Mouse (Mus musculus) midbrain, embryonic 13.5 days (tissue): ENCODE data around the gene Amigo2. TPM values are rescaled to one million over a fixed set of nuclear protein-coding genes. Genes with fewer than 3 reads are reported as not detected.

Experiments used
- ATAC-seq: fragments of 200-750 bp; cut with Nextera tagmentation; 2 replicates; pipeline ENCODE4 v1.8.0; 2017; ENCODE audit warnings: mild to moderate bottlenecking, moderate TSS enrichment, moderate library complexity
- H3K27ac ChIP-seq: fragments of 300-500 bp; sonication (generic); 2 replicates; pipeline ENCODE4 v1.5.1; 2015; ENCODE audit warnings: inconsistent platforms, mild to moderate bottlenecking, moderate library complexity
- H3K27me3 ChIP-seq: fragments of 300-500 bp; sonication (generic); 2 replicates; pipeline ENCODE4 v1.6.1; 2015; ENCODE audit warnings: mild to moderate bottlenecking, inconsistent platforms
- H3K36me3 ChIP-seq: fragments of 300-500 bp; sonication (generic); 2 replicates; pipeline ENCODE4 v1.6.1; 2015; ENCODE audit warnings: mild to moderate bottlenecking, inconsistent platforms
- H3K4me1 ChIP-seq: fragments of 300-500 bp; sonication (generic); replicated peaks from 2 replicates; pipeline ENCODE4 v1.6.1; 2015; ENCODE audit warnings: inconsistent platforms
- H3K4me2 ChIP-seq: fragments of 300-500 bp; sonication (generic); replicated peaks from 2 replicates; pipeline ENCODE4 v1.6.1; 2015; ENCODE audit warnings: moderate library complexity, mild to moderate bottlenecking, inconsistent platforms
- H3K4me3 ChIP-seq: fragments of 300-500 bp; sonication (generic); replicated peaks from 2 replicates; pipeline ENCODE4 v1.5.1; 2015; ENCODE audit warnings: mild to moderate bottlenecking, inconsistent platforms
- H3K9ac ChIP-seq: fragments of 300-500 bp; sonication (generic); replicated peaks from 2 replicates; pipeline ENCODE4 v1.6.1; 2015; ENCODE audit warnings: mild to moderate bottlenecking, inconsistent platforms
- H3K9me3 ChIP-seq: fragments of 300-500 bp; sonication (generic); 2 replicates; pipeline ENCODE4 v1.6.1; 2016; ENCODE audit warnings: mild to moderate bottlenecking, inconsistent platforms
- WGBS: fragments of 180-500 bp; shearing (Covaris S2); methylation state at CpG from one replicate; pipeline ENCODE4 v1.1.7; 2015; 5-methylcytosine and 5-hydroxymethylcytosine counted together
- polyA plus RNA-seq: library from polyadenylated mRNA; unstranded; fragments of >200 nt; fragmentation: Nextera tagmentation; extraction: Ambion mirVana; gene quantifications from 2 replicates; pipeline ENCODE4 v1.2.1, GENCODE M21; 2015

Gene Amigo2
- polyA plus RNA-seq, 1 experiment from 2014 or later, result 8.2 TPM

- Histone ChIP-seq H3K27me3 (no peaks in the 10 kb centered on the region), H3K4me2 (no peak overlapping the region), H3K9me3 (no peaks in the 10 kb centered on the region), H3K9ac (no peak overlapping the region), H3K4me1 (peaks cover 36% of the 10 kb centered on the region), H3K27ac (no peak overlapping the region), H3K4me3 (no peak overlapping the region), H3K36me3 (no peaks in the 10 kb centered on the region)
- WGBS, result 74% methylated on average over 9 of the region's 9 CpGs
- ATAC-seq, result no peak
Observed at GRCm38 (mm10) chr15:97280776-97281175, 33.7 kb upstream of the Amigo2 start.

GRCm38 (mm10) chr15:97280131-97280530 lies 33.0 kb upstream of the Amigo2 start:
- Histone ChIP-seq H3K4me2 (no peak overlapping the region), H3K27ac (no peak overlapping the region), H3K36me3 (no peaks in the 10 kb centered on the region), H3K4me3 (no peak overlapping the region), H3K4me1 (peaks cover 42% of the 10 kb centered on the region), H3K9me3 (no peaks in the 10 kb centered on the region), H3K27me3 (no peaks in the 10 kb centered on the region), H3K9ac (no peak overlapping the region)
- no peak for ATAC-seq
- 88% methylated on average over 8 of the region's 8 CpGs for WGBS

GRCm38 (mm10) chr15:97278340-97278948 lies 31.4 kb upstream of the Amigo2 start:
- ATAC-seq, result no peak
- Histone ChIP-seq H3K27ac (no peak overlapping the region), H3K4me1 (peaks cover 42% of the 10 kb centered on the region), H3K27me3 (no peaks in the 10 kb centered on the region), H3K36me3 (no peaks in the 10 kb centered on the region), H3K4me2 (no peak overlapping the region), H3K9me3 (no peaks in the 10 kb centered on the region), H3K4me3 (no peak overlapping the region), H3K9ac (no peak overlapping the region)
- WGBS, result 86% methylated on average over 9 of the region's 9 CpGs

GRCm38 (mm10) chr15:97277328-97277727 lies 30.2 kb upstream of the Amigo2 start:
- Histone ChIP-seq H3K36me3 (no peaks in the 10 kb centered on the region), H3K27ac (peak overlapping the region; percentile 22; the same call in 1 of the 2 replicates), H3K4me2 (no peak overlapping the region), H3K9ac (no peak overlapping the region), H3K27me3 (no peaks in the 10 kb centered on the region), H3K9me3 (no peaks in the 10 kb centered on the region), H3K4me3 (no peak overlapping the region), H3K4me1 (peaks cover 32% of the 10 kb centered on the region)
- ATAC-seq, result 0 out of 2 replicates have a peak, but pooled peaks have one; percentile 5
- 60% methylated on average over 10 of the region's 10 CpGs for WGBS

- H3K4me3 ChIP-seq, result no peak overlapping the region
- H3K4me1 ChIP-seq, result peaks cover 28% of the 10 kb centered on the region
- H3K27me3 ChIP-seq, result no peaks in the 10 kb centered on the region
- H3K4me2 ChIP-seq, result 0 out of 2 replicates have a peak overlapping the region, but pooled peaks have one; percentile 13
- H3K36me3 ChIP-seq, result no peaks in the 10 kb centered on the region
- no peaks in the 10 kb centered on the region for H3K9me3 ChIP-seq
- H3K27ac ChIP-seq, result peak overlapping the region; percentile 55
- no peak overlapping the region for H3K9ac ChIP-seq
- ATAC-seq, result peak; percentile 77
- WGBS, result 50% methylated on average over 20 of the region's 20 CpGs
Observed at GRCm38 (mm10) chr15:97276660-97277153, 29.6 kb upstream of the Amigo2 start.

GRCm38 (mm10) chr15:97275626-97276395 lies 28.7 kb upstream of the Amigo2 start:
- Histone ChIP-seq H3K4me3 (no peak overlapping the region), H3K9me3 (no peaks in the 10 kb centered on the region), H3K36me3 (no peaks in the 10 kb centered on the region), H3K9ac (no peak overlapping the region), H3K4me2 (no peak overlapping the region), H3K27me3 (no peaks in the 10 kb centered on the region), H3K27ac (no peak overlapping the region), H3K4me1 (peaks cover 28% of the 10 kb centered on the region)
- 85% methylated on average over 12 of the region's 12 CpGs for WGBS
- no peak for ATAC-seq

GRCm38 (mm10) chr15:97272831-97273230 lies 25.7 kb upstream of the Amigo2 start:
- Histone ChIP-seq H3K4me1 (peaks cover 26% of the 10 kb centered on the region), H3K4me3 (no peak overlapping the region), H3K36me3 (no peaks in the 10 kb centered on the region), H3K9me3 (no peaks in the 10 kb centered on the region), H3K9ac (no peak overlapping the region), H3K27ac (no peak overlapping the region), H3K4me2 (no peak overlapping the region), H3K27me3 (no peaks in the 10 kb centered on the region)
- WGBS, result 70% methylated on average over 3 of the region's 3 CpGs
- no peak for ATAC-seq

GRCm38 (mm10) chr15:97271985-97272697 lies 25.1 kb upstream of the Amigo2 start:
- H3K27me3 ChIP-seq, result no peaks in the 10 kb centered on the region
- H3K9ac ChIP-seq, result no peak overlapping the region
- no peaks in the 10 kb centered on the region for H3K9me3 ChIP-seq
- WGBS, result 51% methylated on average over 7 of the region's 7 CpGs
- no peak overlapping the region for H3K4me2 ChIP-seq
- no peaks in the 10 kb centered on the region for H3K36me3 ChIP-seq
- H3K27ac ChIP-seq, result no peak overlapping the region
- H3K4me3 ChIP-seq, result no peak overlapping the region
- peak; percentile 24; the same call in 1 of the 2 replicates for ATAC-seq
- H3K4me1 ChIP-seq, result peaks cover 23% of the 10 kb centered on the region

- Histone ChIP-seq H3K27me3 (no peaks in the 10 kb centered on the region), H3K9me3 (no peaks in the 10 kb centered on the region), H3K4me3 (no peak overlapping the region), H3K27ac (no peak overlapping the region), H3K36me3 (no peaks in the 10 kb centered on the region), H3K9ac (no peak overlapping the region), H3K4me1 (peaks cover 1% of the 10 kb centered on the region), H3K4me2 (no peak overlapping the region)
- ATAC-seq, result no peak
- 77% methylated on average over 8 of the region's 8 CpGs for WGBS
Observed at GRCm38 (mm10) chr15:97267094-97267695, 20.1 kb upstream of the Amigo2 start.

GRCm38 (mm10) chr15:97266236-97266845 lies 19.3 kb upstream of the Amigo2 start:
- Histone ChIP-seq H3K4me3 (no peak overlapping the region), H3K4me1 (no peaks in the 10 kb centered on the region), H3K27me3 (no peaks in the 10 kb centered on the region), H3K27ac (no peak overlapping the region), H3K9me3 (no peaks in the 10 kb centered on the region), H3K36me3 (no peaks in the 10 kb centered on the region), H3K4me2 (no peak overlapping the region), H3K9ac (no peak overlapping the region)
- 87% methylated on average over 14 of the region's 14 CpGs for WGBS
- ATAC-seq, result no peak

- no peaks in the 10 kb centered on the region for H3K9me3 ChIP-seq
- no peak for ATAC-seq
- H3K4me3 ChIP-seq, result no peak overlapping the region
- 77% methylated on average over 9 of the region's 9 CpGs for WGBS
- H3K27ac ChIP-seq, result no peak overlapping the region
- no peak overlapping the region for H3K9ac ChIP-seq
- no peak overlapping the region for H3K4me2 ChIP-seq
- no peaks in the 10 kb centered on the region for H3K36me3 ChIP-seq
- no peaks in the 10 kb centered on the region for H3K4me1 ChIP-seq
- H3K27me3 ChIP-seq, result no peaks in the 10 kb centered on the region
Observed at GRCm38 (mm10) chr15:97262251-97262650, 15.2 kb upstream of the Amigo2 start.
